Mouse (Mus musculus): ENCODE results near the gene Ppp1r3e. TPM values are rescaled to one million over a fixed set of nuclear protein-coding genes. Genes with fewer than 3 reads are reported as not detected.

Ppp1r3e gene
- total RNA-seq, 1 experiment = 0.62 TPM

DNA sequence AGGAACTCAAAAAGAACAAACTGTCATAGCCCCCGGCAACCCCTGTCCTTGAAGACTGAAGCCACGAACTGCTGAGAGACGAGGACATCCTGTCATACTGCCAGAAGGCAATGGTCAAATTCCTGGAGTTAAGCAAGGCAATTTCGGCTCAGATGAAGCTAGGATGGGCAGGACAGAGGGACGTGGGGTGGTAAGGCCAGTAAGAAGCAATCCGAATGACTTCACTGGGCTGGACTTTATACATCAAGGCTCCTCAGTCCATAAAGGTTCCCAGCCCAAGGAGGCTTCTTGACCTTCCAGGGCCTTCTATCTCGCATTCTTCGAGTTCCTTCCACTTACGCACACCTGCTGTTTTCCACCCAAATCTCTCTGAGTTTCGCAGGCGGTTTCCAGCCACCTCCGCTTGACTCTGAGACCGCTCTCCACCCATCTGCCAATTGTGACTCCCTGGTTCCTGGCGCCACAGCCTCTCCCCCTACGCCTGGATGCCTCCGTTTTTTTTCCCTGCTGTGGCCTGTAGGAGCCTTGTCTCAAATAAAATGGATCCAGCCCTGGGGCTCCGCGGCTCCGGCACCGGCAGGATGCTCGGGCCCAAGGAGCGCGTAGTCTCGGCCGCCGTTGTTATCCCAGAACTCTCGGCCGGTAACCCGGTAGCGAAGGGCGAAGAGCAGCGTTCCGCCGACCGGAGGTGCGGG, 1.4 kb downstream of the Ppp1r3e start:
- in situ Hi-C loops (cut with MboI; ENCODE audit: low sequenced_read_pairs in 2 of 2, unreplicated experiment in 2 of 2) = no loop called here
- no peak for DNase-seq (ENCODE audit: low read depth, low spot score)
- Histone ChIP-seq H3K36me3 (ENCODE audit: control insufficient read depth, insufficient read depth, low read length, poor library complexity, severe bottlenecking) (no peaks in the 10 kb centered on the region), H3K9me3 (ENCODE audit: control insufficient read depth, insufficient read depth, low read depth, low read length) (no peaks in the 10 kb centered on the region), H3K4me3 (ENCODE audit: insufficient read depth in 1 of 2, low read depth in 1 of 2, low read length in 2 of 2, poor library complexity in 1 of 2, severe bottlenecking in 1 of 2) (peak overlapping the region; percentile 95 to 97), H3K27ac (ENCODE audit: insufficient read depth, low read depth, low read length, poor library complexity, severe bottlenecking) (peak overlapping the region; percentile 33; the same call in 1 of the 2 replicates), H3K9ac (ENCODE audit: insufficient read depth, low read depth, low read length, poor library complexity, severe bottlenecking) (peak overlapping the region; percentile 93), H3K4me1 (ENCODE audit: control insufficient read depth in 2 of 2, insufficient read depth in 2 of 2, low read length in 2 of 2, poor library complexity in 1 of 2) (peaks cover 0 to 3% of the 10 kb centered on the region in 2 experiments; a peak in 2 of 4 replicates)
- TF ChIP-seq ZNF384 (IDR thresholded peaks at IDR 0.05; ENCODE audit: low read depth, low read length) (peak; percentile 67), MAFK (IDR thresholded peaks at IDR 0.05; ENCODE audit: insufficient read depth, low read depth, low read length) (no peak)

DNA sequence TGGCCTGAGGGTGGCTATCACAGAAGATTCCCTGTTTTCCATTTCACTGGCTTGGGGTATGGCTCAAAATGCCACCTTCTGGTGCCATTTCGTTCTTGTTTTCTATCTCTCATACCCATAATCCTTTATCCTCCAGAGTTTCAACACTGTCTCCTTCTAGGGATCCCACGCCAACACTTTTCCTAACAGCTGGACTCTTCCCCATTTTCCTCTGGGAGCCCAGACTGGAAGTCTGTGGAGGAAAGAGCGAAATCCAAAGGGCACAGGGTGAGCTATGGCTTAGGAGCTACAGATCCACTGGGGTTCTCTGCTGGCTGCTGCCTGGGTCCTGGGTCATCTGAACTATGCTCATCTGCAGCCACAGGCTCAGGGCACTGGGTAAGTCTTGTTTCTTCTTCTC, 3.2 kb downstream of the Ppp1r3e start:
- Histone ChIP-seq H3K27ac (ENCODE audit: insufficient read depth, low read depth, low read length, poor library complexity, severe bottlenecking) (no peak overlapping the region), H3K4me1 (ENCODE audit: control insufficient read depth in 2 of 2, insufficient read depth in 2 of 2, low read length in 2 of 2, poor library complexity in 1 of 2) (peaks cover 0 to 3% of the 10 kb centered on the region in 2 experiments; a peak in 2 of 4 replicates), H3K9ac (ENCODE audit: insufficient read depth, low read depth, low read length, poor library complexity, severe bottlenecking) (no peak overlapping the region), H3K36me3 (ENCODE audit: control insufficient read depth, insufficient read depth, low read length, poor library complexity, severe bottlenecking) (no peaks in the 10 kb centered on the region), H3K4me3 (ENCODE audit: insufficient read depth in 1 of 2, low read depth in 1 of 2, low read length in 2 of 2, poor library complexity in 1 of 2, severe bottlenecking in 1 of 2) (no peak overlapping the region), H3K9me3 (ENCODE audit: control insufficient read depth, insufficient read depth, low read depth, low read length) (no peaks in the 10 kb centered on the region)
- in situ Hi-C loops (cut with MboI; ENCODE audit: low sequenced_read_pairs in 2 of 2, unreplicated experiment in 2 of 2) = no loop called here
- TF ChIP-seq MAFK (IDR thresholded peaks at IDR 0.05; ENCODE audit: insufficient read depth, low read depth, low read length) = no peak
- no peak for TF ChIP-seq ZC3H11A (IDR thresholded peaks at IDR 0.05; ENCODE audit: borderline replicate concordance, low read depth, low read length)
- TF ChIP-seq HCFC1 (IDR thresholded peaks at IDR 0.05; ENCODE audit: borderline replicate concordance, insufficient read depth, low read length) = no peak
- no peak for DNase-seq (ENCODE audit: low read depth, low spot score)

DNA sequence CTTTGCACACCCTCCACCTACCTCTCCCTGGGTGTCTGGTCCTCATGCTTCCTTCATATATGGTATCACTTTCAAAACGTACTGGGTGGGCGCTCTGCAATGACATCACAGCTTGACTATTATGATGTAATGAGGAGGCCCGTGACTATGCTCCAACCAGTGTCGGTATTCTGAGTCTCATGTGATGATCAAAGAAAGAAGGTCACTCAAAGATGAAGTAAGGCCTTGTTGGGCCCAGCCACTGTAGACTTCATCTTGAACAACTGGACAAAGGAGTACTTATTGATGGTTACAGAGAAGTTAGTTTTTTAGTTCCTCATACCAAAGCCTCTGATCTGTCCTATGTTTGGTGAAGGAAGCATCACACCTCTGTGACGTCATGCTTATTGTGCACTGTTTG, 6.5 kb downstream of the Ppp1r3e start, which contains the start of gene Homez:
Gene Homez (minus strand): TSS at position 101 of the 400 bp plus-strand sequence.
- Histone ChIP-seq H3K27ac (ENCODE audit: insufficient read depth, low read depth, low read length, poor library complexity, severe bottlenecking) (no peak within 1 kb of the TSS), H3K9ac (ENCODE audit: insufficient read depth, low read depth, low read length, poor library complexity, severe bottlenecking) (no peak within 1 kb of the TSS), H3K4me3 (ENCODE audit: insufficient read depth in 1 of 2, low read depth in 1 of 2, low read length in 2 of 2, poor library complexity in 1 of 2, severe bottlenecking in 1 of 2) (no peak within 1 kb of the TSS), H3K4me1 (ENCODE audit: control insufficient read depth in 2 of 2, insufficient read depth in 2 of 2, low read length in 2 of 2, poor library complexity in 1 of 2) (peaks cover 2 to 3% of the 10 kb centered on the region in 2 experiments; a peak in 2 of 4 replicates), H3K36me3 (ENCODE audit: control insufficient read depth, insufficient read depth, low read length, poor library complexity, severe bottlenecking) (no peaks in the 10 kb centered on the region), H3K9me3 (ENCODE audit: control insufficient read depth, insufficient read depth, low read depth, low read length) (no peaks in the 10 kb centered on the region)
- in situ Hi-C loops (cut with MboI; ENCODE audit: low sequenced_read_pairs in 2 of 2, unreplicated experiment in 2 of 2) = no loop called here
- DNase-seq (ENCODE audit: low read depth, low spot score) = no peak
- no peak for TF ChIP-seq CHD2 (IDR thresholded peaks at IDR 0.05; ENCODE audit: low read depth, low read length)

DNA sequence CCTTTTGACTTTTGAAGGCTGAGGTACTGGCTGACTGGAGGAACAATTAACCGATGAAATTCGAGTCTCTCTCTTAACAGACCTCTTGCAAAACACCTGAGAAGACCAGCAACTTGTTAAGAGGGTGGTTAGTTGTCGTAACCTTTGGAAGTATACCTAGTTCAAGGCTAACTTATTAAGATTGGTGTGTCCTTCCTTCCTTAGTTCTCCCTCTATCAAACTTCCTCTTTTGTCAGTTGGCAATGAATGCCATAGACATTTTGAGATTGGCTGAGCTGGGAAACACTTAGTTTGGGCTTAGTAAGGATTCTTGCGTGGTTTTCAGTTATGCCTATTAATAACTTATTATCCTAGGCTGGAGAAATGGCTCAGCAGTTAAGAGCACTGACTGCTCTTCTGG, 9.3 kb downstream of the Ppp1r3e start:
- no peak for TF ChIP-seq CHD2 (IDR thresholded peaks at IDR 0.05; ENCODE audit: low read depth, low read length)
- no peak for TF ChIP-seq MAFK (IDR thresholded peaks at IDR 0.05; ENCODE audit: insufficient read depth, low read depth, low read length)
- no peak for TF ChIP-seq HCFC1 (IDR thresholded peaks at IDR 0.05; ENCODE audit: borderline replicate concordance, insufficient read depth, low read length)
- TF ChIP-seq ZC3H11A (IDR thresholded peaks at IDR 0.05; ENCODE audit: borderline replicate concordance, low read depth, low read length) = no peak
- TF ChIP-seq ZNF384 (IDR thresholded peaks at IDR 0.05; ENCODE audit: low read depth, low read length) = no peak
- in situ Hi-C loops (cut with MboI; ENCODE audit: low sequenced_read_pairs in 2 of 2, unreplicated experiment in 2 of 2) = no loop called here
- Histone ChIP-seq H3K27ac (ENCODE audit: insufficient read depth, low read depth, low read length, poor library complexity, severe bottlenecking) (no peak overlapping the region), H3K4me3 (ENCODE audit: insufficient read depth in 1 of 2, low read depth in 1 of 2, low read length in 2 of 2, poor library complexity in 1 of 2, severe bottlenecking in 1 of 2) (no peak overlapping the region), H3K9ac (ENCODE audit: insufficient read depth, low read depth, low read length, poor library complexity, severe bottlenecking) (no peak overlapping the region), H3K36me3 (ENCODE audit: control insufficient read depth, insufficient read depth, low read length, poor library complexity, severe bottlenecking) (no peaks in the 10 kb centered on the region), H3K4me1 (ENCODE audit: control insufficient read depth in 2 of 2, insufficient read depth in 2 of 2, low read length in 2 of 2, poor library complexity in 1 of 2) (0 out of 4 replicates have a peak, but pooled peaks cover 0 to 2% of the 10 kb centered on the region in 2 experiments), H3K9me3 (ENCODE audit: control insufficient read depth, insufficient read depth, low read depth, low read length) (no peaks in the 10 kb centered on the region)
- DNase-seq (ENCODE audit: low read depth, low spot score) = no peak

DNA sequence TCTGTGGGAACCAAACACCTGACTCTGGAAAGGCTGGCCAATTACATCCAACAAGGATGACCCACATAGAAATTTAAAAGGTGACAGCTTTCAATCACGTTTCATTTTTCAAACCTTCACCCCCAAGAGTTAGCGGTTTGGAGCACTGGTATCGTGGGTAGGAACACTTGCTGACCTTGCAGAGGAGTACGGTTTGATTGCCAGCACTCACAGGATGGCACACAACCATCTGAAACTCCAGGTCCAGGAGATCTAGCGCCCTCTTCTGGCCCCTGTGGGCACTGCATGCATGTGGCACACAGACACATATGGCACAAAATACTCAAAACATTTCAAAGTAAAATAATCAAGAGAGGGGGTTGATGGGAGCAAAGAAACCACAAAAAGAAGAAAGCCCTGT, 10.4 kb downstream of the Ppp1r3e start:
- DNase-seq (ENCODE audit: low read depth, low spot score) = no peak
- TF ChIP-seq HCFC1 (IDR thresholded peaks at IDR 0.05; ENCODE audit: borderline replicate concordance, insufficient read depth, low read length) (no peak), ZC3H11A (IDR thresholded peaks at IDR 0.05; ENCODE audit: borderline replicate concordance, low read depth, low read length) (0 out of 2 replicates have a peak, but pooled peaks have one; percentile 32), CHD2 (IDR thresholded peaks at IDR 0.05; ENCODE audit: low read depth, low read length) (no peak), MAFK (IDR thresholded peaks at IDR 0.05; ENCODE audit: insufficient read depth, low read depth, low read length) (no peak), ZNF384 (IDR thresholded peaks at IDR 0.05; ENCODE audit: low read depth, low read length) (no peak)
- in situ Hi-C loops (cut with MboI; ENCODE audit: low sequenced_read_pairs in 2 of 2, unreplicated experiment in 2 of 2) = no loop called here

More for the DNA sequence above, 10.4 kb downstream of the Ppp1r3e start:
- no peak overlapping the region for H3K9ac ChIP-seq (ENCODE audit: insufficient read depth, low read depth, low read length, poor library complexity, severe bottlenecking)
- 0 out of 4 replicates have a peak, but pooled peaks cover 0 to 2% of the 10 kb centered on the region in 2 experiments for H3K4me1 ChIP-seq (ENCODE audit: control insufficient read depth in 2 of 2, insufficient read depth in 2 of 2, low read length in 2 of 2, poor library complexity in 1 of 2)
- H3K27ac ChIP-seq (ENCODE audit: insufficient read depth, low read depth, low read length, poor library complexity, severe bottlenecking) = no peak overlapping the region
- no peaks in the 10 kb centered on the region for H3K36me3 ChIP-seq (ENCODE audit: control insufficient read depth, insufficient read depth, low read length, poor library complexity, severe bottlenecking)
- H3K9me3 ChIP-seq (ENCODE audit: control insufficient read depth, insufficient read depth, low read depth, low read length) = no peaks in the 10 kb centered on the region
- no peak overlapping the region; a peak in 1 of 4 replicates for H3K4me3 ChIP-seq (ENCODE audit: insufficient read depth in 1 of 2, low read depth in 1 of 2, low read length in 2 of 2, poor library complexity in 1 of 2, severe bottlenecking in 1 of 2)

Measured in ES-E14 (cell line).